Mouse (Mus musculus) embryonic facial prominence, embryonic 11.5 days (tissue): ENCODE measurements at regions not wholly inside any gene's neighbourhood (a gene's known extent, or its start where the extent isn't known, plus 50 kb on each side); places are given as distances from the start of the nearest gene placed in this dataset.

ENCODE experiments used
- ATAC-seq: fragments of 200-750 bp; cut with Nextera tagmentation; replicated peaks from 2 replicates; pipeline ENCODE4 v1.8.0; 2017; ENCODE audit warnings: low read depth; ENCODE audit not compliant: insufficient number of reproducible peaks, low FRiP score, low TSS enrichment
- DNase-seq: peaks from one replicate; pipeline ENCODE4 v3.0.0-alpha.2; 2015; ENCODE audit warnings: low spot score
- H3K27ac ChIP-seq: fragments of 300-500 bp; sonication (generic); replicated peaks from 2 replicates; pipeline ENCODE4 v1.5.1; 2014; ENCODE audit warnings: mild to moderate bottlenecking, low read depth, low read length, control low read depth
- H3K27me3 ChIP-seq: fragments of 300-500 bp; sonication (generic); 2 replicates; pipeline ENCODE4 v1.6.1; 2014; ENCODE audit warnings: mild to moderate bottlenecking, low read length, moderate library complexity, mixed read lengths; ENCODE audit not compliant: control insufficient read depth, insufficient read depth
- H3K36me3 ChIP-seq: fragments of 300-500 bp; sonication (generic); replicated peaks from 2 replicates; pipeline ENCODE4 v1.6.1; 2014; ENCODE audit warnings: low read depth, mild to moderate bottlenecking, low read length, moderate library complexity, mixed read lengths; ENCODE audit not compliant: control insufficient read depth, insufficient read depth
- H3K4me1 ChIP-seq: fragments of 300-500 bp; sonication (generic); 2 replicates; pipeline ENCODE4 v1.6.1; 2014; ENCODE audit warnings: low read length, mixed read lengths; ENCODE audit not compliant: control insufficient read depth, insufficient read depth
- H3K4me2 ChIP-seq: fragments of 300-500 bp; sonication (generic); 2 replicates; pipeline ENCODE4 v1.6.1; 2014; ENCODE audit warnings: low read depth, mild to moderate bottlenecking, control low read depth, low read length, moderate library complexity
- H3K4me3 ChIP-seq: fragments of 300-500 bp; sonication (generic); 2 replicates; pipeline ENCODE4 v1.5.1; 2014; ENCODE audit warnings: low read depth, low read length, control low read depth
- H3K9ac ChIP-seq: fragments of 300-500 bp; sonication (generic); replicated peaks from 2 replicates; pipeline ENCODE4 v1.6.1; 2014; ENCODE audit warnings: mild to moderate bottlenecking, control low read depth, low read length
- H3K9me3 ChIP-seq: fragments of 300-500 bp; sonication (generic); replicated peaks from 2 replicates; pipeline ENCODE4 v1.6.1; 2016; ENCODE audit warnings: mild to moderate bottlenecking, low read length, inconsistent platforms, mixed read lengths; ENCODE audit not compliant: control insufficient read depth
- WGBS: fragments of 180-500 bp; shearing (Covaris S2); extraction: QIAGEN DNeasy Blood & Tissue Kit; methylation state at CpG from one replicate; pipeline ENCODE4 v1.1.7; 2014; 5-methylcytosine and 5-hydroxymethylcytosine counted together

- Histone ChIP-seq H3K4me2 (no peak overlapping the region), H3K4me3 (no peak overlapping the region), H3K27me3 (no peaks in the 10 kb centered on the region), H3K9ac (no peak overlapping the region), H3K4me1 (no peaks in the 10 kb centered on the region), H3K9me3 (no peaks in the 10 kb centered on the region), H3K36me3 (no peaks in the 10 kb centered on the region), H3K27ac (no peak overlapping the region)
- WGBS, result 41% methylated on average over 1 of the region's 1 CpGs
- DNase-seq, result no peak
- ATAC-seq, result no peak
These were observed 95.5 kb downstream of the Arrdc4 start for GRCm38 (mm10) chr7:68653534-68653933.

GRCm38 (mm10) chr7:68651418-68651817 lies 97.6 kb downstream of the Arrdc4 start:
- H3K4me3 ChIP-seq, result no peak overlapping the region
- H3K9ac ChIP-seq, result no peak overlapping the region
- H3K36me3 ChIP-seq, result no peaks in the 10 kb centered on the region
- H3K4me1 ChIP-seq, result no peaks in the 10 kb centered on the region
- no peaks in the 10 kb centered on the region for H3K27me3 ChIP-seq
- no peak for ATAC-seq
- WGBS, result 70% methylated on average over 4 of the region's 4 CpGs
- H3K9me3 ChIP-seq, result no peaks in the 10 kb centered on the region
- H3K27ac ChIP-seq, result no peak overlapping the region
- DNase-seq, result peak; percentile 23
- no peak overlapping the region for H3K4me2 ChIP-seq

GRCm38 (mm10) chr7:68637556-68638215 lies 111.4 kb downstream of the Arrdc4 start:
- Histone ChIP-seq H3K36me3 (no peaks in the 10 kb centered on the region), H3K27me3 (no peaks in the 10 kb centered on the region), H3K4me3 (no peak overlapping the region), H3K4me1 (no peaks in the 10 kb centered on the region), H3K9me3 (no peaks in the 10 kb centered on the region), H3K9ac (no peak overlapping the region), H3K27ac (no peak overlapping the region), H3K4me2 (no peak overlapping the region)
- DNase-seq (peak; percentile 45), ATAC-seq (no peak)
- WGBS, result 59% methylated on average over 7 of the region's 7 CpGs

- WGBS, result 89% methylated on average over 3 of the region's 3 CpGs
- H3K9me3 ChIP-seq, result no peaks in the 10 kb centered on the region
These were observed 128.0 kb downstream of the Arrdc4 start for GRCm38 (mm10) chr7:68621080-68621479.

GRCm38 (mm10) chr7:68610499-68610898 lies 138.5 kb downstream of the Arrdc4 start:
- WGBS, result 83% methylated on average over 4 of the region's 4 CpGs

More at GRCm38 (mm10) chr7:68621080-68621479, 128.0 kb downstream of the Arrdc4 start:
- Histone ChIP-seq H3K9ac (no peak overlapping the region), H3K27ac (no peak overlapping the region), H3K36me3 (no peaks in the 10 kb centered on the region), H3K4me3 (no peak overlapping the region), H3K4me2 (no peak overlapping the region), H3K4me1 (no peaks in the 10 kb centered on the region), H3K27me3 (no peaks in the 10 kb centered on the region)
- ATAC-seq (no peak), DNase-seq (no peak)

GRCm38 (mm10) chr7:68607170-68607569 lies 141.9 kb downstream of the Arrdc4 start:
- Histone ChIP-seq H3K9me3 (no peaks in the 10 kb centered on the region), H3K27ac (no peak overlapping the region), H3K4me2 (no peak overlapping the region), H3K36me3 (no peaks in the 10 kb centered on the region), H3K4me1 (no peaks in the 10 kb centered on the region), H3K4me3 (no peak overlapping the region), H3K9ac (no peak overlapping the region), H3K27me3 (no peaks in the 10 kb centered on the region)
- ATAC-seq, result no peak
- DNase-seq, result no peak
- WGBS, result 80% methylated on average over 4 of the region's 4 CpGs

More at GRCm38 (mm10) chr7:68610499-68610898, 138.5 kb downstream of the Arrdc4 start:
- Histone ChIP-seq H3K27ac (no peak overlapping the region), H3K4me3 (no peak overlapping the region), H3K36me3 (no peaks in the 10 kb centered on the region), H3K4me1 (no peaks in the 10 kb centered on the region), H3K4me2 (no peak overlapping the region), H3K9ac (no peak overlapping the region), H3K9me3 (no peaks in the 10 kb centered on the region), H3K27me3 (no peaks in the 10 kb centered on the region)
- no peak for DNase-seq
- no peak for ATAC-seq

GRCm38 (mm10) chr7:68606278-68606677 lies 142.8 kb downstream of the Arrdc4 start:
- no peak for DNase-seq
- H3K9ac ChIP-seq, result no peak overlapping the region
- H3K27ac ChIP-seq, result no peak overlapping the region
- WGBS, result 83% methylated on average over 3 of the region's 3 CpGs
- H3K9me3 ChIP-seq, result no peaks in the 10 kb centered on the region
- H3K36me3 ChIP-seq, result no peaks in the 10 kb centered on the region
- no peaks in the 10 kb centered on the region for H3K27me3 ChIP-seq
- no peaks in the 10 kb centered on the region for H3K4me1 ChIP-seq
- ATAC-seq, result no peak
- no peak overlapping the region for H3K4me3 ChIP-seq
- no peak overlapping the region for H3K4me2 ChIP-seq

GRCm38 (mm10) chr7:68603711-68604110 lies 145.3 kb downstream of the Arrdc4 start:
- ATAC-seq, result no peak
- no peak overlapping the region for H3K4me2 ChIP-seq
- no peaks in the 10 kb centered on the region for H3K36me3 ChIP-seq
- no peak for DNase-seq
- H3K9me3 ChIP-seq, result no peaks in the 10 kb centered on the region
- no peak overlapping the region for H3K4me3 ChIP-seq
- H3K27me3 ChIP-seq, result no peaks in the 10 kb centered on the region
- WGBS, result 53% methylated on average over 2 of the region's 2 CpGs
- H3K4me1 ChIP-seq, result no peaks in the 10 kb centered on the region
- no peak overlapping the region for H3K27ac ChIP-seq
- no peak overlapping the region for H3K9ac ChIP-seq
